17 mouse cellular contexts compared by ENCODE assay signal in genomic region chr2:44411660-44412059, GRCm38 (mm10).
"Had no signal": no experiment of that assay in that cellular context is flagged by ENCODE, and none has a peak within 500 bp of the region (broad histone marks: within the 10 kb centered on the region; RNA-seq: fewer than 3 reads in every experiment).

No protein-coding gene starts in this region.

- H3K9me3 ChIP-seq: limb, embryonic 12.5 days; limb, embryonic 15.5 days had no signal

- H3K4me2 ChIP-seq: limb, embryonic 12.5 days; limb, embryonic 15.5 days; liver, embryonic 11.5 days had no signal

- H3K9ac ChIP-seq: limb, embryonic 12.5 days; limb, embryonic 15.5 days; liver, embryonic 14.5 days; liver, postnatal 0 days had no signal

- ATAC-seq: intestine, embryonic 16.5 days; liver, postnatal 0 days had no signal

- H3K4me3 ChIP-seq: layer of hippocampus, adult 2 months; limb, embryonic 12.5 days; limb, embryonic 15.5 days had no signal

- H3K4me1 ChIP-seq: limb, embryonic 12.5 days; limb, embryonic 15.5 days had no signal

- H3K27ac ChIP-seq: kidney, postnatal 0 days; layer of hippocampus, adult 2 months; limb, embryonic 12.5 days; limb, embryonic 15.5 days; liver, embryonic 14.5 days; macrophage had no signal

- H3K36me3 ChIP-seq: limb, embryonic 12.5 days; limb, embryonic 15.5 days had no signal

- DNase-seq: kidney, adult 18-20 months; kidney, adult 9 months; kidney, postnatal 25 days; layer of hippocampus, adult 9-11 months; liver, postnatal 0 days; lung, postnatal 14 days; midbrain, embryonic 14.5 days; thymus, adult 18-20 months; thymus, postnatal 36 days had no signal

- H3K27me3 ChIP-seq: limb, embryonic 12.5 days; limb, embryonic 15.5 days had no signal
